Mouse (Mus musculus): ENCODE data around the gene Gm6502.
"Not testable (repeated sequence)": the region's sequence is repeated elsewhere in the genome, so short reads cannot be mapped to it uniquely, and the experiment has no call there.

The Gm6502 gene

GRCm38 (mm10) chr5:94314135-94314534 lies at the start of gene Gm6502:
Gm6502 (plus strand) TSS chr5:94314435.
- DNase-seq (ENCODE audit: low read depth in 2 of 2, low spot score in 2 of 2) = not testable (repeated sequence)

- not testable (repeated sequence) for DNase-seq (ENCODE audit: low read depth in 2 of 2, low spot score in 2 of 2)
These were observed 7.5 kb upstream of the Gm6502 start, which contains the start of gene A430089I19Rik for GRCm38 (mm10) chr5:94306696-94307095. A430089I19Rik (minus strand) TSS chr5:94306796.

- DNase-seq (ENCODE audit: low read depth in 2 of 2, low spot score in 2 of 2) = not testable (repeated sequence)
These were observed 25.2 kb downstream of the Gm6502 start, which contains the start of gene AA792892 for GRCm38 (mm10) chr5:94339449-94339848. AA792892 (plus strand) TSS chr5:94339749.
